Mouse (Mus musculus) intestine, embryonic 14.5 days (tissue): ENCODE results near the gene Strbp. TPM values are rescaled to one million over a fixed set of nuclear protein-coding genes. Genes with fewer than 3 reads are reported as not detected.

Experiments used
- ATAC-seq: fragments of 200-750 bp; cut with Nextera tagmentation; replicated peaks from 2 replicates; pipeline ENCODE4 v1.8.0; 2017; ENCODE audit warnings: low read depth, moderate number of reproducible peaks, moderate TSS enrichment, moderate library complexity; ENCODE audit not compliant: low FRiP score, low TSS enrichment
- DNase-seq: peaks from one replicate; pipeline ENCODE4 v3.0.0-alpha.2; 2018; ENCODE audit warnings: low spot score
- H3K27ac ChIP-seq: fragments of 300-500 bp; sonication (generic); 2 replicates; pipeline ENCODE4 v1.5.1; 2014; ENCODE audit warnings: low read depth, mild to moderate bottlenecking, control low read depth
- H3K27me3 ChIP-seq: fragments of 300-500 bp; sonication (generic); replicated peaks from 2 replicates; pipeline ENCODE4 v1.6.1; 2014; ENCODE audit warnings: low read length, control low read depth; ENCODE audit not compliant: control insufficient read depth, insufficient read depth
- H3K36me3 ChIP-seq: fragments of 300-500 bp; sonication (generic); 2 replicates; pipeline ENCODE4 v1.6.1; 2014; ENCODE audit warnings: low read length, control low read depth; ENCODE audit not compliant: control insufficient read depth, insufficient read depth
- H3K4me1 ChIP-seq: fragments of 300-500 bp; sonication (generic); replicated peaks from 2 replicates; pipeline ENCODE4 v1.6.1; 2014; ENCODE audit warnings: low read length, control low read depth, mixed read lengths; ENCODE audit not compliant: control insufficient read depth, insufficient read depth
- H3K4me2 ChIP-seq: fragments of 300-500 bp; sonication (generic); 2 replicates; pipeline ENCODE4 v1.6.1; 2014; ENCODE audit warnings: low read length
- H3K4me3 ChIP-seq: fragments of 300-500 bp; sonication (generic); 2 replicates; pipeline ENCODE4 v1.5.1; 2014; ENCODE audit warnings: low read depth, low read length, control low read depth, mixed read lengths
- H3K9ac ChIP-seq: fragments of 300-500 bp; sonication (generic); 2 replicates; pipeline ENCODE4 v1.6.1; 2014; ENCODE audit warnings: mild to moderate bottlenecking, low read length
- H3K9me3 ChIP-seq: fragments of 300-500 bp; sonication (generic); 2 replicates; pipeline ENCODE4 v1.6.1; 2016; ENCODE audit warnings: low read length, control low read depth; ENCODE audit not compliant: control insufficient read depth
- WGBS: fragments of 180-500 bp; shearing (Covaris S2); extraction: QIAGEN DNeasy Blood & Tissue Kit; methylation state at CpG from one replicate; pipeline ENCODE4 v1.1.7; 2014; 5-methylcytosine and 5-hydroxymethylcytosine counted together
- polyA plus RNA-seq: library from polyadenylated mRNA; unstranded; fragments of >200 nt; fragmentation: Nextera tagmentation; extraction: Ambion mirVana; gene quantifications from 2 replicates; pipeline ENCODE4 v1.2.1, GENCODE M21; 2014

Strbp gene
- polyA plus RNA-seq, 1 experiment from 2014 or later: 47.3 TPM

DNA sequence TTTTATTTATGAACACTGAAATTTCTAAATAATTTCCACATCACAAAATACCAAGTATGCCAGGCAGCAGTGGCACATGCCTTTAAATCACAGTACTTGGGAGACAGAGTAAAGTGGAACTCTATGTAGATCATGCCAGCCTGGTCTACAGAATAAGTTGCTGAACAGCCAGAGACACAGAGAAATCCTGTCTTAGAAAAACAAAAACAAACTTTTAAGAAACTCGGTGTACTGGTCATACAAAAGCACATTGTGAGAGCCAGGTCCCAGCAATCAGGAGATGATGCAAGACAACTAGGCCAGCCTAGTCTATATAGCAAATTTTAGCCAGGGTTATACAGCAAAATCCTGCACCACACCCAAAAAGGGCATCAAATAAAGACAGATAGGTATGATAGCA, 52.6 kb downstream of the Strbp start:
- Histone ChIP-seq H3K9ac (no peak overlapping the region), H3K9me3 (no peaks in the 10 kb centered on the region), H3K27me3 (no peaks in the 10 kb centered on the region), H3K36me3 (no peaks in the 10 kb centered on the region), H3K27ac (no peak overlapping the region), H3K4me3 (no peak overlapping the region), H3K4me2 (no peak overlapping the region), H3K4me1 (no peaks in the 10 kb centered on the region)
- ATAC-seq (no peak), DNase-seq (no peak)
- 76% methylated on average over 1 of the region's 1 CpGs for WGBS

DNA sequence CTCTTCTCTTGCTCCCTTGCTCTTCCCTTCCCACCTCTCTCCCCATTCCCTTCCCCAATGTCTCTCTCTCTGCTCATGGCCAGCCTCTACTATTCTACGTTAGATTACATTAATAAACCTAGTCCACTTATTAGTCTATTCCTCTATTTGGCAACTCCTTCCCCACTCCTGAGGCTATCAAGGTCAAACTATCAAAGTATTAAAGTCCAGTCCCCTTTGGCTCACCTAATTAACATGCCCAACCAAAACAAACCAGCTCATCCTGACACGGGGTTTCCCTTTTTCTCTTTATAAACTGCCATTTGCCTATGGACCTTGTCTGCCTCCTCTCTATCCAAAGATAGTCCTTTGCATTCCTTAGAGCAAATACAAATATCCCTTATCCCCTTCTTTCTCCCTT, 54.1 kb downstream of the Strbp start:
- no peak overlapping the region for H3K4me2 ChIP-seq
- H3K27ac ChIP-seq: no peak overlapping the region
- ATAC-seq (no peak), DNase-seq (no peak)
- no peaks in the 10 kb centered on the region for H3K27me3 ChIP-seq
- WGBS: 65% methylated on average over 2 of the region's 2 CpGs
- H3K9me3 ChIP-seq: no peaks in the 10 kb centered on the region
- H3K4me1 ChIP-seq: no peaks in the 10 kb centered on the region
- no peaks in the 10 kb centered on the region for H3K36me3 ChIP-seq
- H3K4me3 ChIP-seq: no peak overlapping the region
- H3K9ac ChIP-seq: no peak overlapping the region

DNA sequence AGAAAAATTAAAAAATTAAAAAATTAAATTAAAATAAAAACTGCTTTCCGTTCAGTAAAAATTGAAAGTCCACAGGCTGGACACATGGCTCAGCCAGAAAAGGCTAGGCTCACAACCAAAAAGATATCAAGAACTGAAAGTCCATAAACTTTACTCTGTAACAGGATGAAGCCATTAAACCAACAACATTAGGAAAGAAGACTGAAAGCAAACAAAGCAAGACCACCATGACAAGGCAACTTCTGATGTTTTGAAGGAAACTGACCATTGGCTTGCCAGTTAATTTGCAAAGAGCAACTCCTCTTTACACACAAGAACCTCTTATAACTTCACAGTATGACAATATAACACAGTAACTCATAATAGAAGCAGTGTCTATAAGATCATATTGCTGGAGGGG, 54.7 kb downstream of the Strbp start:
- DNase-seq (no peak), ATAC-seq (no peak)
- H3K4me1 ChIP-seq: no peaks in the 10 kb centered on the region
- H3K4me3 ChIP-seq: no peak overlapping the region
- H3K36me3 ChIP-seq: no peaks in the 10 kb centered on the region
- WGBS: 93% methylated on average over 1 of the region's 1 CpGs
- no peaks in the 10 kb centered on the region for H3K9me3 ChIP-seq
- no peak overlapping the region for H3K4me2 ChIP-seq
- no peaks in the 10 kb centered on the region for H3K27me3 ChIP-seq
- H3K9ac ChIP-seq: no peak overlapping the region
- H3K27ac ChIP-seq: no peak overlapping the region

DNA sequence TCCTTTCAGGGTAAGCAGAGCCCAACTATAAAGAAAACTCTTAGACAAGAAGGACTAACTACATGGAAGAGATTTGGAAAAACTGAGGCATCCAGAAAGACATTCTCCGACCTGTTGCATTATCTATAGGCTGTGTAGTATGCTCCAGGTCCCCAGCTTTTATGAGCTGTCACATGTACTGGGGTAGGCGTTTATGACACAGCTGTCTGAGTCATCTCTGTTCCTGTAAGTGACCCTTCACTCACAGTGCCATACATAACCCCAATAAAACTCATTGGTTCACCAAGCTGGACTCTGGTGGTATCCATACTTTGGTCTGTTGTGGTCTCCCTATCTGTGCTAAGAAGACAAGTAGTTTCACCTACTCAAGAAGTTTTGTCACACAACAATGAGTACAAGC, 80.3 kb downstream of the Strbp start:
- Histone ChIP-seq H3K9me3 (no peaks in the 10 kb centered on the region), H3K27ac (no peak overlapping the region), H3K4me2 (no peak overlapping the region), H3K4me1 (no peaks in the 10 kb centered on the region), H3K9ac (no peak overlapping the region), H3K36me3 (peaks cover 5% of the 10 kb centered on the region; the same call in 1 of the 2 replicates), H3K27me3 (no peaks in the 10 kb centered on the region), H3K4me3 (no peak overlapping the region)
- no peak for ATAC-seq
- DNase-seq: no peak
- 75% methylated on average over 2 of the region's 2 CpGs for WGBS

DNA sequence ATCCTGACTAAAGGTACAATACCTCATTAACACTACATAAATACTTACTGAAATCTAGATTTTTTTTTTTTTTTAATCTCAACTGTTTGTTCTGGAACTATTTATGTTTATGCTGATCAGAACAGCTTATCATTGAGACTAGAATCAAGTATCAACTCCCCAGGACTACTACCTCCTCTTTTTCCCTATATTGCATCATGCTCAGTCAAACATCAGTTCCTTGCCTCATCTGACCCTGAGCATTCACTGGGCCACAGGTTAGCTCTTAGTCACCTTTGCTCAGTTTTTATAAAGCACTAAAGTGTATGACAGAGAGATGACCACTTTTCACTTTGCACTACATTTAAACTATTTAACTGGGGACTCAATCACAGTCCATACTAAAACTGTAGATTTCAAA, 115.7 kb downstream of the Strbp start:
- ATAC-seq: no peak
- H3K9ac ChIP-seq: no peak overlapping the region
- H3K4me2 ChIP-seq: no peak overlapping the region
- no peaks in the 10 kb centered on the region for H3K27me3 ChIP-seq
- H3K4me3 ChIP-seq: no peak overlapping the region
- H3K9me3 ChIP-seq: no peaks in the 10 kb centered on the region
- no peak for DNase-seq
- H3K36me3 ChIP-seq: peaks cover 29% of the 10 kb centered on the region
- no peaks in the 10 kb centered on the region for H3K4me1 ChIP-seq
- no peak overlapping the region for H3K27ac ChIP-seq

DNA sequence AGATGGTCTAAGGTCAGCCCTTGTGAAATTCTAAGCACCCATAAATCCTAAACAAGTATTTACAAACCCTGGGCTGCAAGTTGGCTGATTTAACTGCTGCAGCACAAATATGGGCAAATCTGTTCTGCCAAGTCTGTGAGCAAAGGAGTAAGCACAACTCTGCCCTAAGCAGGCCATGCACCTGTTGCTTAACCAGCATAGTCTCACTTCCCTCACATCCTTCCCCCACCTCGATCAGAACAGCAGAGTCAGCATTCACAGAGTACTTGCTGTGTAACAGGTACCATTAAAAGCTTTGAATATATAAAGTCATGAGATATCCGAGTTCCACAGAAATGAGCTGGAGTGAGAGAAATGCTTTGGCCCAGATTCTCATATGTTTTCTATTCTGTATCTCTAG, 125.5 kb downstream of the Strbp start:
- no peak for ATAC-seq
- H3K4me3 ChIP-seq: no peak overlapping the region
- H3K36me3 ChIP-seq: peaks cover 12% of the 10 kb centered on the region; the same call in 1 of the 2 replicates
- no peak overlapping the region for H3K27ac ChIP-seq
- no peak overlapping the region for H3K9ac ChIP-seq
- H3K4me2 ChIP-seq: no peak overlapping the region
- WGBS: 82% methylated on average over 2 of the region's 2 CpGs
- no peak for DNase-seq
- H3K9me3 ChIP-seq: no peaks in the 10 kb centered on the region
- H3K4me1 ChIP-seq: no peaks in the 10 kb centered on the region
- no peaks in the 10 kb centered on the region for H3K27me3 ChIP-seq

DNA sequence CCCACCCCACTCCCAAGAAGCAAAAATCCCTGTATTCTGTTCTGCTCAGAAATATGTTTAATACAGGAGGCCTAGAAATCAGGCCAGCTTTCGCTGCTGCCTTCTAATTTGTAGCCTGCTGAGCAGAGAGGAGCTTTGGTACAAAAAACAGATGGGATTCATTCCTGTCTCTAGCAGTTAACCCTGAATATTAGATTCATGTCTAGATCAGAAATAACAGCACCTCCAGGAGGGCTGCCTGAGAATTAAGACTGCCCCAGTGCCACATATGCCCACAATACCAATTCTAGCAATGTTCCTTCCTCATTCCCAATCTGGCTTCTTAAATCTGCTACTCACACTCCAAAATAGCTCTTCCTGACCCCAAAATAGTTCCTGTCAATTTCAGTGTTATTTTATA, 127.0 kb downstream of the Strbp start:
- Histone ChIP-seq H3K4me3 (no peak overlapping the region), H3K9me3 (no peaks in the 10 kb centered on the region), H3K36me3 (peaks cover 12% of the 10 kb centered on the region; the same call in 1 of the 2 replicates), H3K27ac (no peak overlapping the region), H3K4me1 (no peaks in the 10 kb centered on the region), H3K4me2 (no peak overlapping the region), H3K27me3 (no peaks in the 10 kb centered on the region), H3K9ac (no peak overlapping the region)
- ATAC-seq (no peak), DNase-seq (no peak)
- 83% methylated on average over 1 of the region's 1 CpGs for WGBS

DNA sequence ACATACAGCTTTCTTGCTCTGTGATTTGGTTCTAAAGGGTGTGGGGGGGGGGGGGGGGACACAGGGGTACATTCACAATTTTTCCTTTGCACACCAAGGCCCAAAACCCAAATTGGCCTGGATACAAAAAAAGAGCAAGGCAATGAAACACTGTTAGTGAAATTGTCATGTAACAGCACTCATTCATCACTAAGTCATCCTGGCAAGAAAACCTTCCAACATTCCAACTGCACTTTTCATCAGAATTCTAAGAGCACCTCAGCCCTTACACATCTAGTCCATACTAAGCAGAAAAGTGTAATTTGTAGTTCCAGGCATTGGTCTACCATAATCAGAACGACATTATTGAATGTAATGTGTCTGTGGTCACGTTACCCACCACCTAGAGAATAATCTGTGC, 131.5 kb downstream of the Strbp start:
- Histone ChIP-seq H3K27me3 (no peaks in the 10 kb centered on the region), H3K4me2 (no peak overlapping the region), H3K27ac (no peak overlapping the region), H3K4me1 (no peaks in the 10 kb centered on the region), H3K9ac (no peak overlapping the region), H3K4me3 (no peak overlapping the region), H3K9me3 (no peaks in the 10 kb centered on the region), H3K36me3 (peaks cover 28% of the 10 kb centered on the region)
- ATAC-seq: no peak
- DNase-seq: no peak
- WGBS: 92% methylated on average over 2 of the region's 2 CpGs

DNA sequence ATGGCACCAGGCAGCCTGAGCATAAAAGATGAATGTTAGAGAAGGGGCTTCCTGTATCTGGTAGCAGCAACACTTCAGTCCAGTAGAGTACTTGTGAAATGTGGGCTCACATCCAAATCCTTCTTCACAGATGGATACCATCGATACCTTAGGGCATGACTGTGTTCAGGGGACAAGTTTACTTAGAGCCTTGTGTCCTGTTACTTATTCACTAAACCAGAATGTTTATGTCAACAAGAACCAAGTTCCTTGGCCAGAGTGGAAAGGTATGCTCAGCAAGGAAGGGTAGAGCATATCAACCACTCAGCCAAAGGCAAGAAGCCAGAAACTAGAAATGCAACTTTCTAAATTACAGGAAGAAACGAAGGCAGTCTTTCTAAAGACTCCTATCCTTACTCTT, 133.0 kb downstream of the Strbp start:
- no peak overlapping the region for H3K4me3 ChIP-seq
- H3K9ac ChIP-seq: no peak overlapping the region
- peaks cover 42% of the 10 kb centered on the region for H3K36me3 ChIP-seq
- H3K9me3 ChIP-seq: no peaks in the 10 kb centered on the region
- ATAC-seq: no peak
- no peaks in the 10 kb centered on the region for H3K27me3 ChIP-seq
- no peak overlapping the region for H3K27ac ChIP-seq
- DNase-seq: no peak
- no peak overlapping the region for H3K4me2 ChIP-seq
- H3K4me1 ChIP-seq: no peaks in the 10 kb centered on the region
- WGBS: 71% methylated on average over 2 of the region's 2 CpGs
